In the genomic region with DNA sequence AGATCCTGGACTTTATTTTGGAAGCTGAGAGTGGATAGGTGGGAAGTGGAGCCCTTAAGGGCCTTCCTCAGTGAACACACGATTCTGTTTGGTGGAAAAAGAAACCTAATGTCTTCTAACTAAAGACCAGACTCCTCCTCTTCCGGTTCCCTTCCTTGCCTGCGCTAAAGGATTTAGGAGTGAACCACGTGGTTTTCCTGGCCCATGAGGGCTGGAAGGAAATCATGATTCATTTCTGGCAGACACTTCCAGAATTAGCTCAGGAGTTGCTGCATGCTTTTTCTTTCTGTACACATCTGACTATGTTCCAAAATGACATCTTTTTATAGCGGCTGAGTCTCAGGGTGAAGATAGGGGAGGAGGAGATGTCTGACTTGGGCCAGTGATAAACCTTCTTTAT, we compare ENCODE assay signal across 12 mouse cellular contexts.
DNase-seq lines count a peak whose midpoint lies in the region; ATAC-seq and TF ChIP-seq lines count a peak whose summit lies in the region.
"Had no signal": no experiment of that assay in that cellular context is flagged by ENCODE, and none has a peak within 500 bp of the region (broad histone marks: within the 10 kb centered on the region; RNA-seq: fewer than 3 reads in every experiment).

No protein-coding gene starts in this region.

- no peak for TF ChIP-seq EP300 in lung, postnatal 0 days (IDR thresholded peaks at IDR 0.05)

- WGBS in heart, embryonic 11.5 days (ENCODE audit: insufficient replicate concordance): 72% methylated on average over 5 of the region's 5 CpGs
- 46% methylated on average over 5 of the region's 5 CpGs for WGBS in lung, postnatal 0 days
- WGBS in intestine, embryonic 15.5 days: 56% methylated on average over 5 of the region's 5 CpGs
- 81% methylated on average over 5 of the region's 5 CpGs for WGBS in hindbrain, embryonic 12.5 days

- no peak for TF ChIP-seq CTCF in lung, postnatal 0 days (IDR thresholded peaks at IDR 0.05)

- H3K4me1 ChIP-seq in heart, embryonic 11.5 days (ENCODE audit: control insufficient read depth, insufficient read depth, low read length): no peaks in the 10 kb centered on the region
- H3K4me1 ChIP-seq in lung, postnatal 0 days (ENCODE audit: insufficient read depth, low read depth, low read length): no peaks in the 10 kb centered on the region
- no peaks in the 10 kb centered on the region for H3K4me1 ChIP-seq in intestine, embryonic 15.5 days (replicated peaks)
- H3K4me1 ChIP-seq in hindbrain, embryonic 12.5 days: 0 out of 2 replicates have a peak, but pooled peaks cover 4% of the 10 kb centered on the region

- H3K4me2 ChIP-seq in heart, embryonic 11.5 days: no peak overlapping the region
- no peak overlapping the region for H3K4me2 ChIP-seq in lung, postnatal 0 days (replicated peaks; ENCODE audit: low read depth, low read length)
- no peak overlapping the region for H3K4me2 ChIP-seq in intestine, embryonic 15.5 days (replicated peaks)
- H3K4me2 ChIP-seq in hindbrain, embryonic 12.5 days (replicated peaks): no peak overlapping the region
- H3K4me2 ChIP-seq: hindbrain, embryonic 14.5 days had no signal

- no peak overlapping the region for H3K27ac ChIP-seq in heart, embryonic 11.5 days (ENCODE audit: low read depth, low read length)
- no peak overlapping the region for H3K27ac ChIP-seq in lung, postnatal 0 days (ENCODE audit: low read length)
- H3K27ac ChIP-seq in intestine, embryonic 15.5 days: no peak overlapping the region
- no peak overlapping the region for H3K27ac ChIP-seq in hindbrain, embryonic 12.5 days
- H3K27ac ChIP-seq: hindbrain, embryonic 14.5 days; macrophage had no signal

- peak; percentile 51 to 70 for DNase-seq in heart, adult 18-20 months
- peak; percentile 32 for DNase-seq in lung, postnatal 0 days (ENCODE audit: low spot score)
- DNase-seq in lung, postnatal 36 days: no peak
- DNase-seq in heart, postnatal 4 days: peak; percentile 18
- DNase-seq in right cerebral cortex, postnatal 25 days: peak; percentile 15
- DNase-seq: cerebellum, adult 18-20 months; liver had no signal

- H3K27me3 ChIP-seq in heart, embryonic 11.5 days (ENCODE audit: control insufficient read depth, insufficient read depth, low read length): no peaks in the 10 kb centered on the region
- no peaks in the 10 kb centered on the region for H3K27me3 ChIP-seq in lung, postnatal 0 days (replicated peaks; ENCODE audit: insufficient read depth, low read length)
- no peaks in the 10 kb centered on the region for H3K27me3 ChIP-seq in intestine, embryonic 15.5 days (replicated peaks)
- no peaks in the 10 kb centered on the region for H3K27me3 ChIP-seq in hindbrain, embryonic 12.5 days

- H3K4me3 ChIP-seq in heart, embryonic 11.5 days (ENCODE audit: low read depth, low read length): no peak overlapping the region
- H3K4me3 ChIP-seq in lung, postnatal 0 days (ENCODE audit: low read depth, low read length): no peak overlapping the region
- H3K4me3 ChIP-seq in intestine, embryonic 15.5 days (replicated peaks): no peak overlapping the region
- H3K4me3 ChIP-seq in hindbrain, embryonic 12.5 days: no peak overlapping the region

- no peaks in the 10 kb centered on the region for H3K9me3 ChIP-seq in heart, embryonic 11.5 days (replicated peaks; ENCODE audit: control insufficient read depth, low read length)
- no peaks in the 10 kb centered on the region for H3K9me3 ChIP-seq in lung, postnatal 0 days (ENCODE audit: low read length)
- no peaks in the 10 kb centered on the region for H3K9me3 ChIP-seq in intestine, embryonic 15.5 days
- no peaks in the 10 kb centered on the region for H3K9me3 ChIP-seq in hindbrain, embryonic 12.5 days (replicated peaks)

- no peak overlapping the region for H3K9ac ChIP-seq in heart, embryonic 11.5 days (ENCODE audit: low read depth, low read length)
- no peak overlapping the region for H3K9ac ChIP-seq in lung, postnatal 0 days (replicated peaks; ENCODE audit: low read depth)
- H3K9ac ChIP-seq in intestine, embryonic 15.5 days: no peak overlapping the region
- no peak overlapping the region for H3K9ac ChIP-seq in hindbrain, embryonic 12.5 days
- H3K9ac ChIP-seq: hindbrain, embryonic 14.5 days had no signal

- ATAC-seq in heart, embryonic 11.5 days (replicated peaks; ENCODE audit: insufficient number of reproducible peaks, low FRiP score, low TSS enrichment): no peak
- no peak for ATAC-seq in lung, postnatal 0 days
- no peak for ATAC-seq in intestine, embryonic 15.5 days
- ATAC-seq in hindbrain, embryonic 12.5 days (ENCODE audit: low FRiP score): no peak

- H3K36me3 ChIP-seq in heart, embryonic 11.5 days (ENCODE audit: control insufficient read depth, insufficient read depth, low read length): no peaks in the 10 kb centered on the region
- H3K36me3 ChIP-seq in lung, postnatal 0 days (ENCODE audit: insufficient read depth, low read length): no peaks in the 10 kb centered on the region
- no peaks in the 10 kb centered on the region for H3K36me3 ChIP-seq in intestine, embryonic 15.5 days
- H3K36me3 ChIP-seq in hindbrain, embryonic 12.5 days: no peaks in the 10 kb centered on the region
